Mouse (Mus musculus): ENCODE measurements around the gene Sptan1.

DNA sequence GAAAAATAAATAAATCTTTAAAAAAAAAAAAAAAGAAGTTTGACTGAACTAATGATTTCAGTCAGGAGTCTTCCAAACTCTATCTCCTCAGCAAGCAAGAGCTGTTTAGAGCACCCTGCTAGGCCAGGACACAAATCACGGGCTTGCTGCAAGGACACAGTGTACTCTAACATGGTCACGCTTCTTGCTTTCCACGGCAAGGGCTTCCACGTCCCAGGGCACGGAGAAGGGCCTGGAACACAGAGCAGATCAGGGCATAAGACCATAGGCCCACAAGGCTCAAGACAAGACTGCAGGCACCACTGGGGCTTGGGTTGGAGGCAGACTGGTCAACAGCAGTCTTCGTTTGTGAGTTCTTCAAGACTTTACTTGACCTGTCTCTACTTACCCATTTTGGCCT is 81.8 kb downstream of the Sptan1 start:
- TF ChIP-seq CTCF (IDR thresholded peaks at IDR 0.05) (no peak), EP300 (IDR thresholded peaks at IDR 0.05) (no peak)

Measured in lung, postnatal 0 days (tissue).